Mouse (Mus musculus) brain, embryonic 14.5 days (tissue): ENCODE results near the gene Cacybp. TPM values are rescaled to one million over a fixed set of nuclear protein-coding genes. Genes with fewer than 3 reads are reported as not detected.

Experiments
- DNase-seq: peaks from one replicate; pipeline ENCODE4 v3.0.0-alpha.2; 2011; ENCODE audit warnings: low read depth
- CTCF ChIP-seq: fragments of 200-500 bp; IDR thresholded peaks from 2 replicates; pipeline ENCODE4 v1.5.1; 2012; ENCODE audit warnings: inconsistent platforms, mild to moderate bottlenecking, moderate library complexity, borderline replicate concordance; ENCODE audit not compliant: insufficient read depth, insufficient read length; ENCODE audit errors: extremely low read depth
- POLR2A ChIP-seq: fragments of 200-500 bp; IDR thresholded peaks from 2 replicates; pipeline ENCODE4 v1.6.1; 2012; ENCODE audit warnings: mild to moderate bottlenecking, inconsistent platforms, borderline replicate concordance; ENCODE audit not compliant: poor library complexity, insufficient read depth, insufficient read length, severe bottlenecking; ENCODE audit errors: extremely low read depth
- polyA plus RNA-seq: library from polyadenylated mRNA; depleted of rRNA; stranded (reverse); fragments of >200 nt; gene quantifications from 2 replicates; pipeline ENCODE4 v1.2.3, GENCODE M21; 2012

Gene Cacybp
- polyA plus RNA-seq, 1 experiment: 75.1 TPM

- DNase-seq: no peak
- TF ChIP-seq CTCF (no peak), POLR2A (no peak)
Measured at GRCm38 (mm10) chr1:160240091-160240490, 27.4 kb upstream of the Cacybp start.

- no peak for TF ChIP-seq POLR2A
Measured at GRCm38 (mm10) chr1:160238852-160239443, 26.3 kb upstream of the Cacybp start.

GRCm38 (mm10) chr1:160237981-160238380, 25.3 kb upstream of the Cacybp start:
- TF ChIP-seq CTCF (no peak), POLR2A (no peak)
- no peak for DNase-seq

More at GRCm38 (mm10) chr1:160238852-160239443, 26.3 kb upstream of the Cacybp start:
- DNase-seq: no peak

- DNase-seq: peak; percentile 18
- no peak for TF ChIP-seq POLR2A
- TF ChIP-seq CTCF: no peak
Measured at GRCm38 (mm10) chr1:160233921-160234320, 21.2 kb upstream of the Cacybp start.

- DNase-seq: peak; percentile 57
Measured at GRCm38 (mm10) chr1:160232113-160232512, 19.4 kb upstream of the Cacybp start.

GRCm38 (mm10) chr1:160231013-160231412, 18.3 kb upstream of the Cacybp start:
- TF ChIP-seq POLR2A (no peak), CTCF (no peak)
- peak; percentile 77 for DNase-seq

More at GRCm38 (mm10) chr1:160232113-160232512, 19.4 kb upstream of the Cacybp start:
- TF ChIP-seq POLR2A: no peak
- TF ChIP-seq CTCF: no peak

- DNase-seq: no peak
- TF ChIP-seq CTCF (no peak), POLR2A (no peak)
Measured at GRCm38 (mm10) chr1:160227850-160228249, 15.2 kb upstream of the Cacybp start.

GRCm38 (mm10) chr1:160227196-160227595, 14.5 kb upstream of the Cacybp start:
- DNase-seq: no peak
- no peak for TF ChIP-seq POLR2A
- TF ChIP-seq CTCF: no peak

GRCm38 (mm10) chr1:160224093-160224492, 11.4 kb upstream of the Cacybp start:
- no peak for DNase-seq
- TF ChIP-seq CTCF (no peak), POLR2A (no peak)

- DNase-seq: no peak
- no peak for TF ChIP-seq POLR2A
- no peak for TF ChIP-seq CTCF
Measured at GRCm38 (mm10) chr1:160217898-160218297, 5.2 kb upstream of the Cacybp start.

GRCm38 (mm10) chr1:160214171-160214570, 1.5 kb upstream of the Cacybp start:
- no peak for DNase-seq
- no peak for TF ChIP-seq CTCF
- no peak for TF ChIP-seq POLR2A

GRCm38 (mm10) chr1:160212123-160212691, 468 bp downstream of the Cacybp start:
- TF ChIP-seq CTCF: no peak
- TF ChIP-seq POLR2A: no peak

More at GRCm38 (mm10) chr1:160212123-160212691, 468 bp downstream of the Cacybp start:
- peak; percentile 71 for DNase-seq
